Mouse (Mus musculus): ENCODE measurements around the gene Pde5a.

DNA sequence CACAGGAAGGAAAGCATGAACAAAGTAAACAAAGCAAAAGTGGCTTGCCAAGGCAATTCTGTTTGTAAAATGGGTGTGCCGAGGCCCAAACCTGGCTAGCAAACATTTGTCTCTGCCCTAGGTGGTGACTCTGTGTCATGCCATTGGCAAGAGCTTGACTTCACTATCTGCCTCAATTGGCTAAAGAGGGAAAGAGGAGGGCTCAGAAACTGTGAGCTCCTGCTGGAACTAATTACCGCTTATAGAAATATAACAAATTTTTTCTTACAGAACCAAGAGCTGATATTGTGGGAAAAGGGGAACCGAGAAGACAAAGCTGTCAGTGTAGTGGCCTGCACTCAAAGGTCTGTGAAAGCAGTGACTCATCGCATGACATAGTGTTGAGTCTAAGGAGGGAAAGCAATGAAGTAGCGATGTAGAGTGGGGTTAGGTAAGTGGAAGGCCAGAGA is 159.6 kb downstream of the Pde5a start:
- TF ChIP-seq GATA1 (IDR thresholded peaks at IDR 0.05; ENCODE audit: borderline replicate concordance, low read length) (no peak), FLI1 (IDR thresholded peaks at IDR 0.05; ENCODE audit: low read length) (no peak)

All from megakaryocyte, embryonic 14.5 days (primary cell).